Mouse (Mus musculus) MEL (cell line): ENCODE results near the gene Zmat3. TPM values are rescaled to one million over a fixed set of nuclear protein-coding genes. Genes with fewer than 3 reads are reported as not detected.

Experiments
- DNase-seq: peaks from one replicate; pipeline ENCODE4 v3.0.0; 2011; ENCODE audit warnings: low read depth, low spot score
- H3K27ac ChIP-seq: 2 replicates; pipeline ENCODE4 v1.5.1; 2012; ENCODE audit warnings: low read depth, mild to moderate bottlenecking, control low read depth, low read length, moderate library complexity; ENCODE audit not compliant: control insufficient read depth
- H3K27me3 ChIP-seq, 2 experiments: fragments of 150-350 bp in 1 of 2; sonication (generic) in 1 of 2; 2 replicates each; pipeline ENCODE4 v1.6.1; 2012; ENCODE audit warnings: low read length in 2 of 2, mild to moderate bottlenecking in 2 of 2, improper control_type of control experiment in 1 of 2, moderate library complexity in 1 of 2; ENCODE audit not compliant: insufficient read depth in 2 of 2, control insufficient read depth in 1 of 2
- H3K36me3 ChIP-seq, 2 experiments: 2 replicates each; pipeline ENCODE4 v1.6.1; 2012 to 2014; ENCODE audit warnings: low read length in 2 of 2, improper control_type of control experiment in 1 of 2, inconsistent platforms in 1 of 2, mild to moderate bottlenecking in 1 of 2; ENCODE audit not compliant: insufficient read depth in 2 of 2, control insufficient read depth in 1 of 2
- H3K4me1 ChIP-seq, 2 experiments: fragments of 150-350 bp in 1 of 2; sonication (generic) in 1 of 2; 2 replicates each; pipeline ENCODE4 v1.6.1; 2012; ENCODE audit warnings: low read length in 2 of 2, improper control_type of control experiment in 1 of 2, mild to moderate bottlenecking in 1 of 2; ENCODE audit not compliant: insufficient read depth in 2 of 2, control insufficient read depth in 1 of 2
- H3K4me3 ChIP-seq, 2 experiments: fragments of 150-350 bp in 1 of 2; sonication (generic) in 1 of 2; 2 replicates each; pipeline ENCODE4 v1.5.1; 2012; ENCODE audit warnings: low read depth in 2 of 2, low read length in 2 of 2, mild to moderate bottlenecking in 2 of 2, moderate library complexity in 2 of 2, control low read depth in 1 of 2, improper control_type of control experiment in 1 of 2; ENCODE audit not compliant: control insufficient read depth in 1 of 2, insufficient read depth in 1 of 2
- H3K79me2 ChIP-seq: 2 replicates; pipeline ENCODE4 v1.6.1; 2012; ENCODE audit warnings: mild to moderate bottlenecking, low read length, moderate library complexity; ENCODE audit not compliant: control insufficient read depth, poor library complexity, insufficient read depth
- H3K9ac ChIP-seq: 2 replicates; pipeline ENCODE4 v1.6.1; 2012; ENCODE audit warnings: low read depth, mild to moderate bottlenecking, control low read depth, low read length, moderate library complexity; ENCODE audit not compliant: control insufficient read depth, poor library complexity, severe bottlenecking
- H3K9me3 ChIP-seq: fragments of 150-350 bp; sonication (generic); replicated peaks from 2 replicates; pipeline ENCODE4 v1.6.1; 2012; ENCODE audit warnings: mild to moderate bottlenecking, low read length, improper control_type of control experiment, moderate library complexity; ENCODE audit not compliant: insufficient read depth
- KAT2A ChIP-seq: conservative IDR thresholded peaks from 2 replicates; pipeline ENCODE4 v1.6.1; 2012; ENCODE audit warnings: low read depth, low read length, improper control_type of control experiment, inconsistent platforms
- MAFK ChIP-seq: IDR thresholded peaks from 2 replicates; pipeline ENCODE4 v1.6.1; 2011; ENCODE audit warnings: low read depth, mild to moderate bottlenecking, low read length, improper control_type of control experiment, borderline replicate concordance
- MXI1 ChIP-seq: IDR thresholded peaks from 2 replicates; pipeline ENCODE4 v1.6.1; 2011; ENCODE audit warnings: mild to moderate bottlenecking, low read depth, low read length, improper control_type of control experiment
- RAD21 ChIP-seq: IDR thresholded peaks from 2 replicates; pipeline ENCODE4 v1.6.1; 2011; ENCODE audit warnings: mild to moderate bottlenecking, low read depth, low read length, improper control_type of control experiment
- TBP ChIP-seq: IDR thresholded peaks from 2 replicates; pipeline ENCODE4 v1.8.0; 2011; ENCODE audit warnings: low read depth, low read length, improper control_type of control experiment
- TCF12 ChIP-seq: IDR thresholded peaks from 2 replicates; pipeline ENCODE4 v1.6.1; 2014; ENCODE audit warnings: low read depth, mild to moderate bottlenecking, inconsistent platforms, low read length, improper control_type of control experiment, moderate library complexity
- USF1 ChIP-seq: IDR thresholded peaks from 2 replicates; pipeline ENCODE4 v1.6.1; 2014; ENCODE audit warnings: low read depth, mild to moderate bottlenecking, inconsistent platforms, low read length, improper control_type of control experiment, moderate library complexity
- ZC3H11A ChIP-seq: IDR thresholded peaks from 2 replicates; pipeline ENCODE4 v1.6.1; 2012; ENCODE audit warnings: low read depth, mild to moderate bottlenecking, inconsistent platforms, low read length, improper control_type of control experiment
- polyA plus RNA-seq, 2 experiments: library from polyadenylated mRNA; stranded (reverse) in 1 of 2; unstranded in 1 of 2; fragments of >175 nt in 1 of 2; fragments of >200 nt in 1 of 2; gene quantifications; 2 replicates each; pipeline versions ENCODE4 v1.2.1 to v1.2.4; 2012; ENCODE audit warnings: low replicate concordance in 2 of 2, low read depth in 1 of 2; ENCODE audit not compliant: insufficient read length in 2 of 2, insufficient read depth in 1 of 2, missing spikeins in 1 of 2
- total RNA-seq: library from RNA; depleted of rRNA; stranded (reverse); fragments of 300-350 nt; gene quantifications from 2 replicates; pipeline ENCODE4 v1.2.3, GENCODE M21; 2012

The Zmat3 gene
- total and polyA plus RNA-seq, 3 experiments = 3.1 to 4.4 TPM; not detected in 1

DNA sequence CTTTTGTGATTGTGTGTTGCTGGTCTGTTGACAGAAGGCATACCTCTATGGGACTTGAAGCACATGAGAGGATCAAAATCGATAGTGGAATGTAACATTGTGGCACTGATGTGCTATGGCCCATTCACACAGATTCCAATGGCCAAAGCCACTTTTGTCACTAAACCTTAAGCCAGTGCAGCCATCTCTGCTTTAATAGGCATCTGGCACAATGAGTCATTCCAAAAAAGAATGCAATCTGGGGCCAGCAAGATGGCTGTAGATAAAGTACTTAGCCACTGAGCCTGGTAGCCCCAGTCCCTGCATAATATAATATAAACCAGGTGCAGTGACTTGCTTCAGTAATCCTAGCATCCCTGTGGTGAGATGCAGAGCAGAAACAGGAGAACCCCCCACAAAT lies 1.7 kb upstream of the Zmat3 start:
- peaks cover 0 to 3% of the 10 kb centered on the region in 2 experiments; a peak in 2 of 4 replicates for H3K36me3 ChIP-seq
- TF ChIP-seq TBP = no peak
- no peak for TF ChIP-seq TCF12
- TF ChIP-seq KAT2A = no peak
- TF ChIP-seq, all 39 proteins: peak for 0
- Histone ChIP-seq H3K27ac (no peak overlapping the region), H3K79me2 (peaks cover 2% of the 10 kb centered on the region; the same call in 1 of the 2 replicates), H3K9ac (no peak overlapping the region), H3K9me3 (no peaks in the 10 kb centered on the region), H3K27me3 (no peaks in the 10 kb centered on the region), H3K4me1 (peaks cover 0 to 14% of the 10 kb centered on the region in 2 experiments; a peak in 3 of 4 replicates), H3K4me3 (no peak overlapping the region)
- DNase-seq = no peak

DNA sequence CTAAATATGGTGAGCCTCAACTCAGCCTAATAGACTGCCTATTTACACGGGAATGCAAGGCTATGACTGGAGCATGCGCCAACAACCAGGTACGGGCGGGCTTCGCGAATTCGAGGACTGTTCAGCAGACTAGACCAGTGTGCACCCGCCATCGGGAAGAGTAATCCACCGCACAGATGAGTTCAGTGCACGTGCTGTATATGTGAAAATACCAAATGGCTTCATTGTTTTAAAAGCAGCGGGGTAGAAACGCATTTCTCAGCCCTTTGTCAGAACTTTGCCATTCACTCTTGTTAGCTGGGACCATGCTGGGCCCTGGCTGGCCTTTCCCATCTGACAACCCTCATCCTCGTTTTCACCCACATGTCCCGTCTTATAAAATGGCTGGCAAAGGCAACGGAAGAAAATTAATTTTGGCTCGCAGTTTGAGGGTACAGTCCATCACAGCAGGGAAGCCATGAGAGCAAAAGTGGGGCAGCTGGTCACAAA lies 476 bp upstream of the Zmat3 start:
- H3K27me3 ChIP-seq = no peaks in the 10 kb centered on the region
- H3K4me1 ChIP-seq = peaks cover 0 to 14% of the 10 kb centered on the region in 2 experiments; a peak in 3 of 4 replicates
- H3K36me3 ChIP-seq = peaks cover 0 to 3% of the 10 kb centered on the region in 2 experiments; a peak in 2 of 4 replicates
- peak overlapping the region; percentile 86 to 97 for H3K4me3 ChIP-seq
- no peak for TF ChIP-seq RAD21
- no peak for TF ChIP-seq USF1
- no peak for TF ChIP-seq TBP
- TF ChIP-seq, all 39 proteins: peak for 0
- no peak for DNase-seq
- Histone ChIP-seq H3K79me2 (peaks cover 2% of the 10 kb centered on the region; the same call in 1 of the 2 replicates), H3K9ac (peak overlapping the region; percentile 82), H3K27ac (no peak overlapping the region), H3K9me3 (no peaks in the 10 kb centered on the region)

GRCm38 (mm10) chr3:32364841-32365545 lies 821 bp downstream of the Zmat3 start:
- Histone ChIP-seq H3K9me3 (no peaks in the 10 kb centered on the region), H3K4me1 (peaks cover 0 to 12% of the 10 kb centered on the region in 2 experiments; a peak in 3 of 4 replicates), H3K27me3 (no peaks in the 10 kb centered on the region), H3K36me3 (peaks cover 0 to 3% of the 10 kb centered on the region in 2 experiments; a peak in 2 of 4 replicates), H3K9ac (peak overlapping the region; percentile 82), H3K79me2 (peaks cover 2% of the 10 kb centered on the region; the same call in 1 of the 2 replicates), H3K27ac (no peak overlapping the region), H3K4me3 (peak overlapping the region; percentile 86 to 97)
- peak; percentile 63 for DNase-seq
- TF ChIP-seq MXI1 (peak; percentile 18), ZC3H11A (no peak), MAFK (no peak)
